Mouse (Mus musculus): ENCODE data around the gene Ybx2. TPM values are rescaled to one million over a fixed set of nuclear protein-coding genes. Genes with fewer than 3 reads are reported as not detected.
A peak's percentile ranks its signal among the peaks of the same experiment; 100 is the strongest.

The Ybx2 gene
- 10 to 100 TPM in 1 of 2 experiments, 1 to 10 TPM in 1; 4.6 to 14.7 TPM for total RNA-seq (2021)

DNA sequence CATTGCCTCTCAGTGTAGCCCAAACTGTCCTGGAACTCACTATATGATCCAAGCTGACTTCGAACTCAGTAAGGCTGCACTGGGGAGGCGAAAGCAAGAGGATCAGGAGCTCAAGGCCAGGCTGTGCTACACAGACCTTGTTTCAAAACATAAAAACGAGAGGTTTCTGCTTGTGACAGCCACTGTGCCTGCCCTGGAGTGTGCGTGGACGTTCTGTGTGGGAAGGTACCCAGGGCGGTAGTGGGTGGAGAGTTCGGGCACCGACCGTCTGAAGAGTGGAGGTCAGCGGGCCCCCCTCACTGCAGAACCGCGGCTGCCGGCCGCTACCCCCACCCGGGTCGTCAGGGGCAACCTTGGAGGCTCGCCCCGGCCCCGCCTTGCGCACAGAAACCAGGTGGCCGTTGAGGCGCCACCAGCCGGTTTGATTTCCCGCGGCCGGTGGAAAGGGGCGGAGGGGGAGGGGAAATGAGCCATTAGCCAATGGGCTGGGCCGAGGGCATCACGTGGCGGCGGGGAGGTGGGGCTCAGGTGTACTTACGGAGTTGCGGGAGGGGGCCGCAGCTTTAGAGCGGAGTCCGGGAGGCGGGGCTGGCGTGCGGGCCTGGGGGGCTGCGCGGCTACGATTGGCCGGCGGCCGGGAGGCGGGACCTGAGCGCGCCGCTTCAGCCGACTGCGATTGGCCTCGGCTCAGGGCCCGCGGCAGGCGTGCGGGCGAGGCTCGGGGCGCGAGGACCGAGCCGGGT lies at the start of gene Ybx2:
Gene Ybx2 (plus strand): TSS at position 660 of the 743 bp plus-strand sequence.
- intact Hi-C loops (cut with DNase I), result loop anchor here (2.0 kb wide), 1 partner anchor 13 kb away; the partner anchor contains the start of gene Slc2a4

DNA sequence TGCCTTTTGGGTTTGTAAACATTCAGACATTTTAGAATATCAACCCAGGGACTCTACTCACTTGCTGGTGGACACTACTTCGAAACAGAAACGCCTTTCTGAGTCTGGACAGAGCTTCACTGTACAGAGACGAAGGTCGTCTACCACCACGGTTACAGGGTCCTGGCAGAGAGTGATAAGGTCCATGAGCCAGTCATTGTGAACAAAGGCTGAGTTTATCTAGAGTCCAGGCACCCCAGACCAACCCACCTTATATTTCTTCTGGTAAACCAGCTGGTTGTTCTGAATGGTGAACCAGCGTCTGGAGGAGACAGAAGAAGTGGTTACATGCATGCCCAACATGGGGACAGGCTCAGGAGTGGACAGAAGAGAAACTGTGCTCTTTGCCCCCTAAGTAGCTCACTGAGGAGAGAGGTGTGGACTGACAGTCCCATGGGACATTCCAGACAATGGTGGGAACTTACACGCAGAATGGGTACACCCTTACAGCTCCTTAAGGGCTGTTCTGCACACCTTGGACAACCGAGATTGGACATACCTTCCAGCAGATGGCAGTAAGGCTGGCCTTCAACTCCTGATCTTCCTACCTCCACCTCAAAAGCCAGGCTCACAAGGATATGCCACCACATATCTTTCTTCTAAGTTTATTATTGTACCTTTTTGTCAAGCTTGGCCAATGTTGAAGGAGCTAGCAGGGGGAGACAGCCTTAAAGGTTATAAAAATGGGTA lies 48.5 kb upstream of the Ybx2 start:
- no peak for DNase-seq (ENCODE audit: low spot score in 2 of 2)
- intact Hi-C loops (cut with DNase I), result no loop called here

More for the DNA sequence above, at the start of gene Ybx2:
- DNase-seq (ENCODE audit: low spot score in 2 of 2), result peak; percentile 83 to 88

DNA sequence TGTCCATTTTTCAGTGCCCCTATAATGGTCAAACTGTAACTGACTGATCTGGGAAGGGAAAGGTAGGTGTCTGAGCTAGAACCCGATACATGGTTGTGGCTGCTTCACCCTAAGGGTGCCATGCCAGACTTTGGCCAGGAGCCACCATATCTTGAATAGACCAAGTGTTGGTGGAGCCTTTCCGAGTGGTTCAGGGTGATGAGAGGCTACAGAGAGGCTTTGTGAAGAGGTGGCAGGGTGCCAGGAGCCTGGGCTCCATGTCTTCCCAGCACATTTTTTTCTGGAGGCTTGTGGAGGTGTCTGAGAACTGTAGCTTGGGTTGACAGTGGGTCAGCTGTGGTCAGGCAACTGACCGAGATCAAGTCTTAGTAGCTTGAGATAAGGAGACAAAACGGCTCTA lies 44.1 kb upstream of the Ybx2 start:
- no peak for DNase-seq (ENCODE audit: low spot score in 2 of 2)
- intact Hi-C loops (cut with DNase I), result no loop called here

DNA sequence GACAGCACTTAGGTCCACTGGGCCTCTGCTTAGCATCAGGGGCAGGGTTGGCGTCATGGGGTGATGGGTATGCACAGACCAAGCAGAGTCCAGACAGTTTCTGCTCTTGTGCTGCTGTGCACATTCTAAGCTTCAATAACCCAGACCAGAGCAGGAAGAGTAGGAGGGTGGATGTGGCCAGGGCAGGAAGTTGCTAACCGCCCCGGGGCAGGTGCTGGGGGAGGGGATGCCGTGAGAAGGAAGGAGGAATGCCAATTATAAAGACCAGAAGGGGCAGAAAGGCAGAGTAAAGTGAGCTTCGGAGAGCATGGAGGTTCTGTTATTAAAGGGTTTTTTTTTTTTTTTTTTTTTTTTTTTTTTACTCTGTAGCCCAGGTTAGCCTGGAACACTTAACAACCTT lies 40.9 kb upstream of the Ybx2 start:
- intact Hi-C loops (cut with DNase I), result no loop called here
- DNase-seq (ENCODE audit: low spot score in 2 of 2), result no peak

DNA sequence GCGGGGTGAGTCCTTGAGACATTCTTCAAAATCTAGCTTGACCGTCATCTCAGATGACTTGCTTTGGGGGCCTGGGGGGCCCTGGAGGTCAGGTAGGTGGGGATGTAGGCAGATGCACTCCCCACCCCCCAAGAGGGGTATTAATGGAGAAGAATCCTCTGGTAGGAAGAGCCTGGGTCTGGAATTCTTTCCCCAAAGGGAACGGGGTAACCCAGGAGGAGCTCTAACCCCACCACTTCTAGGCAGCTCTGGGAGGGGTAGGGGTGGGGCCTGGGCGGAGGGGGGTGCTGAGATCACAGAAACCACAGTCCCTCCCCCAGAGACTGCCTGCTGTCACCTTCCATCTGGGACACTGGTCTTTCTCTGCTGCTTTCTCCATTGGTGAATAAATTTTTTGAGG lies 40.3 kb upstream of the Ybx2 start, which contains the start of gene Acap1:
Gene Acap1 (minus strand): TSS at position 249 of the 400 bp plus-strand sequence.
- intact Hi-C loops (cut with DNase I), result no loop called here
- no peak for DNase-seq (ENCODE audit: low spot score in 2 of 2)

DNA sequence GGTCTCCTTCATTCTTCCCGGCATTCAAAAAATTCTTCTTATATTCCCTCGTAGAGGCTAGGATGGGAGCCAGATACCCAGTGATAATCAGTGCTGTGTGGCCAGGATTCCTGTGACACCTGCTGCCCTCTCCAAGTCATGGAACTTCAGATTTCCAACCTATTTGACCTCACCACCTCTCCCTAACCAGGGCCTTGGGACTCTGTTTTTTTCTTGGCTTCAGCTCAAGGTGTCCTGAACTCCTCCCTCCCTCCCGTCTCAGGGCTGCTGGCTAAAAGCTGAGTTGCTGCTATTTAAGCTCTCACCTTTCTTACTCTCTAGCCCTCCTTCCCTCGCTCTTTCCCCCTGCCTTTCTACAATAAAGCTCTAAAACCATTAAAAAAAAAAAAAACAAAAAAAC lies 35.7 kb upstream of the Ybx2 start:
- intact Hi-C loops (cut with DNase I), result loop anchor here (5.0 kb wide), 2 partner anchors 63 to 218 kb away; partner anchors contain the start of genes Nlgn2, Senp3 and Tmem256
- DNase-seq (ENCODE audit: low spot score in 2 of 2), result no peak

DNA sequence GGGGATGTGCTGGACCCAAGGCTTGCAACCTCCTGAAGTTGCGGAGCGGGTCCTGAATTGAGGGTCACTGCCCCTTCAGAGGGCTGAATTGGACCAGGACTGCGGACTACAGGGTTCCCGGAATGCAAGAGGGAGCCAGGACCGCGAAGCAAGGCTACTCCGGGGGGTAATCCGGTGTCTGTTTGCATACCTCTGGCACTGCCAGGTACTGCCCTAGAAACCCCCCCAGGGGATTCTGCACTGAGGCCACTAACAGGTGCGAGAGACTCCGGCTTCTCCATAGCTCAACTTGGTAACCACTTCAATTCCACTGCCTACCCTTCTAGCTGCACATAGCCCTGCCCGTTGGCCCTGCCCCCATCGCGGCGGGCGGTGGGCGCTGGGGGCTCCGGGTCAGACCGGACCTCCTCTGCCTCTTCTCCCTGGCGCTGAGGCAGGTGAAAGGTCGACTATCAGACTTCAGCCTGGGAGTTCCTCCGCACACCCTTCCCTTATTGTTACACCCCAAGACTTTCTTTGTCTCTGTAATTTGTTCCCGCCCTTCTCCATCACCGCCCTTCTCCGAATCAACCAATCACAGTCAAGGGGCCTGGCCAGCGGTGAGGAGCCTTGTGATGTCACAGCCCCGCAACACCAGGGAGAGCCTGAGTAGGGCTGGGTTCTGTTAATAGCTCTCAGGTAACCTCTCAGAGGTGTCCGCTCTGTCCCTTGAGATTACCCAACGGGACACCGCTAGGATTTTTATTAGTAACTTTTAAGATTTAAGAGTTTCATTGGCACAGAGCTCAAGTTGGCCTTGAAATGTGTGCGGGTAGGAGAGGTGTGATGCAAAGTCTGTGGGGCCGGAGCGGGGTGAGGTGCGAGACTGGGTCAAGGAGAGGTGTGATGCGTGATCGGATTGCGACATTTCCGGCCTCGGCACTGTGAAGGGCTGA lies 34.9 kb upstream of the Ybx2 start, which contains the start of the genes 2810408A11Rik and Neurl4:
Gene 2810408A11Rik (minus strand): TSS at position 517 of the 935 bp plus-strand sequence.
Gene Neurl4 (plus strand): TSS at position 602 of the 935 bp plus-strand sequence.
- intact Hi-C loops (cut with DNase I), result loop anchor here (1.0 to 5.0 kb wide), 3 partner anchors 21 to 218 kb away; partner anchors contain the start of genes Eif5a, Nlgn2, Senp3 and Tmem256
- peak; percentile 87 to 88 for DNase-seq (ENCODE audit: low spot score in 2 of 2)

DNA sequence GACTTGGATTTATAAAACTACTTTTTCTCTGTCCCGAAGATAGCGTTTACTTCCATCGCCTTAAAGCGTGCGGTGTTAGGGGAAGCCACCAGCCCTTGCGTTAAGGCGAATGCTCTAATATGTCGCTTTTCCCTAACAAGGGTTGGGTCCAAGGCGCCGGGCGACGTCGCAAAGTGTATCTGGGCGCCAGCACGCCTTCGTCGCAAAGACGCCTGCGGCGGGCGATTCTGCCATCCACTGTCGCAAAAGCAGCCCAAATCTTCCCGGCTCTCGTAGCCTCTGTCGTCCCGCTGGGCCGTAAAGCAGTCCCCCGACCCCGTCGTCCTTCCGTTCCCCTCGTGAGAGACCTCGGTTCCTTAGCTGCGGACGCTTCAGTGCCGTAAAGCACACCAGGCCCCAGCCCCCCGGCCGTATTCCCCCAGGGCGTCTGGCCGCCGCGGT lies 34.2 kb upstream of the Ybx2 start:
- intact Hi-C loops (cut with DNase I), result loop anchor here (1.0 to 5.0 kb wide), 3 partner anchors 20 to 219 kb away; partner anchors contain the start of genes Eif5a, Nlgn2, Senp3 and Tmem256

DNA sequence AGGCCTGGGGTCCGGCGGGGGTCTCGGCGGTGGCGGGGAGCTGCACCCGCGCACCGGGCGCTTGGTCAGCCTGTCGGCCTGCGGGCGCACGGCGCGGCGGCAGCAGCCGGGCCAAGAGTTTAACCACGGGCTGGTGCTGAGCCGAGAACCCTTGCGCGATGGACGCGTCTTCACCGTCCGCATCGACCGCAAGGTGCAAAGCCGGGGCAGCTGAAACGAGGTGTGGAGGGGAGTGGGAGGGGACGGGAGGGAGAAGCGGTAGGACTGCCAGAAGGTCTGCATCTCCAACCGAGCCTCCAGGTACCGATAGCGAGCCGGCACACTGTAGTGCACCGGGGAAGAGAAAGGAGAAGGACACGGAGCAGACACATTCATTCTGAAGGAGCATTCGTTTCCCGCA lies 33.6 kb upstream of the Ybx2 start:
- intact Hi-C loops (cut with DNase I), result loop anchor here (1.0 to 5.0 kb wide), 3 partner anchors 19 to 220 kb away; partner anchors contain the start of genes Eif5a, Nlgn2, Senp3 and Tmem256
- peak in 1 of 2 experiments; percentile 28 for DNase-seq (ENCODE audit: low spot score in 2 of 2)

More for the DNA sequence above, 34.2 kb upstream of the Ybx2 start:
- peak; percentile 97 to 98 for DNase-seq (ENCODE audit: low spot score in 2 of 2)

DNA sequence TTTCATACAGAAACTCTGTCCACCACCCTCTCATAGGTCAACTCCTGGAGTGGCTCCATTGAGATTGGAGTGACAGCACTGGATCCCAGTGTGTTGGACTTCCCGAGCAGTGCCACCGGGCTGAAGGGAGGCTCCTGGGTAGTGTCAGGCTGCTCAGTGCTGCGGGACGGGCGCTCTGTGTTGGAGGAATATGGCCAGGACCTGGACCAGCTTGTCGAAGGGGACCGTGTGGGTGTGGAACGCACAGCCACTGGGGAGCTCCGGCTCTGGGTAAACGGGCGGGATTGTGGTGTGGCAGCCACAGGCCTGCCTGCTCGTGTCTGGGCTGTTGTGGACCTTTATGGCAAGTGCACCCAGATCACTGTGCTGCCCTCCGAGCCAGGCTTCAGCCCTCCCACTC lies 32.6 kb upstream of the Ybx2 start:
- no peak for DNase-seq (ENCODE audit: low spot score in 2 of 2)
- intact Hi-C loops (cut with DNase I), result loop anchor here (5.0 kb wide), 2 partner anchors 66 to 221 kb away; partner anchors contain the start of genes Nlgn2, Senp3 and Tmem256

DNA sequence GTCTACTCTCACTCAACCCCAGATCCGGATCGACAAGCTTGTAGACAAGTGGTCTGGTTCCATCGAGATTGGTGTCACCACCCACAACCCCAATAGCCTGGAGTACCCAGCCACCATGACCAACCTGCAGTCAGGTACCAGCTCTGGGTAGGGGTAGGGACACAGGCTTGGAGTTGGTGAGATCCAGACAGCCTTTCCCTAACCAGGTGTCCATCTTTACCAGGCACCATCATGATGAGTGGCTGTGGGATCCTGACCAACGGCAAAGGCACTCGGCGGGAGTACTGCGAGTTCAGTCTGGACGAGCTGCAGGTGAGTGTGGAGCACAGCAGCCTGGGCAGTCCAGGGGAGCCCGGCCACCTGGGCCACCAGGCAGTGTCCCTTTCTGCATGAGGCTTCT lies 31.3 kb upstream of the Ybx2 start:
- no peak for DNase-seq (ENCODE audit: low spot score in 2 of 2)
- intact Hi-C loops (cut with DNase I), result loop anchor here (5.0 kb wide), 2 partner anchors 67 to 222 kb away; partner anchors contain the start of genes Nlgn2, Senp3 and Tmem256

DNA sequence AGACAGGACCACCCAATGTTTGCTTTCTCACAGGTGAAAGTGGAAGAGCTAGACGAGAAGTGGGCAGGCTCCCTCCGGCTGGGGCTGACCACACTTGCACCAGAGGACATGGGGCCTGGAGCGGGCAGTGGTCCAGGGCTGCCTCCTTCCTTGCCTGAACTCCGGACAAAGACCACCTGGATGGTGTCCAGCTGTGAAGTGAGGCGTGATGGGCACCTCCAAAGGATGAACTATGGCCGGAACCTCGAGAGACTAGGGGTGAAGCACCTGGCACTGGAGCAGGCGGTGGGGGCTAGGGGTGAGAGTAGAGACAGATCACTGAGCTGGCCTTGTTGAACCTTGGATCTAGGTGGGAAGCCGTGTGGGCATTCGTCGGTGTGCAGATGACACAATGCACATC lies 27.0 kb upstream of the Ybx2 start:
- intact Hi-C loops (cut with DNase I), result no loop called here
- DNase-seq (ENCODE audit: low spot score in 2 of 2), result no peak

DNA sequence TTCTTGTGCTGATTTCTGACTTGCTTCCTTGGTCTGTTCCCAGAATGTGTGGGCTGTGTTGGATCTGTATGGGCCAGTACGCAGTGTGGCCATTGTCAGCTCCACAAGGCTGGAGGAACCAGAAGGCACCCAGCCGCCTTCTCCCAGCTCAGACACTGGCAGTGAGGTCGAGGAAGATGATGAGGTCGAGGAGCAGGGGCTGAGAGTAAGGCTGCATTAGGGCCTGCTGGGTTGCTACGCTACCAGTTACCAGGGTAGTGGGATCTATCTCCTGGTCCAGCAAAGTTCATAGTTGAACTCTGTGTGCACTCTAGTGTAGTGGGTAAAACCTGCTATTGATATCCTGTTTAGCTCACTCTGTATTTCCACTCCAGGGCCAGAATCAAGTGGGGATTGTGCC lies 26.4 kb upstream of the Ybx2 start:
- intact Hi-C loops (cut with DNase I), result no loop called here
- DNase-seq (ENCODE audit: low spot score in 2 of 2), result no peak

DNA sequence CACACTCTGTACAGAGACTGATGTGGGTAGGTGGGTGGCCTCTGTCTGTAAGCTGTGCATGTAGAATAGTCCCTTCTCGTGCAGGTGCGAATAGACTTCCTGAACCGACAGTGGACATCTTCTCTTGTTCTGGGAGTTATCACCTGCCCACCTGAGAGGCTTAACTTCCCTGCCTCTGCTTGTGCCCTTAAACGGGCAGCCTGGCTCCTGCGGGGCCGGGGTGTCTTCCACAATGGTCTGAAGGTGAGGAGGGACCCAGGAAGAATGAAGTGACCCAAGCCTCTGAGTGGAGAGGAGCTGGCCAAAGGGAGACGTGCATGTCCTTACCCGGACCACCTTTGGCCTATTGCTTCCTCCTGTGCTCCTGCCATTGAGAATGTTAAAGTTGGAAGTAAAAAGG lies 25.4 kb upstream of the Ybx2 start:
- no peak for DNase-seq (ENCODE audit: low spot score in 2 of 2)
- intact Hi-C loops (cut with DNase I), result no loop called here

DNA sequence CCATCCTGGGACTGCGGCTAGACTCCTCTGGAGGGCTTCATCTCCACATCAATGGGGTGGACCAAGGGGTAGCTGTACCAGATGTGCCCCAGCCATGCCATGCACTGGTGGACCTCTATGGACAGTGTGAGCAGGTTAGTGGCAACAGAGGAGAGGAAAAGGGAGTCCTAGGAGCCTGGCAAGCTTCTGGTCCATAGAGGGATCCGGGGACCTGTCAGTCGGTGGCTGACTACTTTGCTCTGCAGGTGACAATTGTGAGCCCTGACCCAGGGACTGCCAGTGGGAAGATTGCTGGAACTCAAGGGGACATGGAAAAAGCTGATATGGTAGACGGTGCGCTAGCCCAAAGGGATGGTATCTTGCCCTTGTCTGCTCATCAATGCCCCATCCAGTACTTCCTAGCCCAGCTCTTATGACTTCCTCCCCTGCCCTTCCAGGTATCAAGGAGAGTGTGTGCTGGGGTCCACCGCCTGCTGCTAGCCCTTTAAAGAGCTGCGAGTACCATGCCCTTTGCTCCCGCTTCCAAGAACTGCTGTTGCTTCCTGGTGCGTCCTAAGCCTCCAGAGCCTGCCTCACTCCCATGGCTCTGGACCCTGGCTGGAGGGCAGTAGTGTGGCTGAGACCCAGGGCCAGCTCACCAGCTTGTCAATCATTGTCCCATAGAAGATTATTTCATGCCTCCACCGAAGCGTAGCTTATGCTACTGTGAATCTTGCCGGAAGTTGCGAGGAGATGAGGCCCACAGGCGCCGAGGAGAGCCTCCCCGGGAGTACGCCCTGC lies 24.6 kb upstream of the Ybx2 start:
- DNase-seq (ENCODE audit: low spot score in 2 of 2), result no peak
- intact Hi-C loops (cut with DNase I), result no loop called here

DNA sequence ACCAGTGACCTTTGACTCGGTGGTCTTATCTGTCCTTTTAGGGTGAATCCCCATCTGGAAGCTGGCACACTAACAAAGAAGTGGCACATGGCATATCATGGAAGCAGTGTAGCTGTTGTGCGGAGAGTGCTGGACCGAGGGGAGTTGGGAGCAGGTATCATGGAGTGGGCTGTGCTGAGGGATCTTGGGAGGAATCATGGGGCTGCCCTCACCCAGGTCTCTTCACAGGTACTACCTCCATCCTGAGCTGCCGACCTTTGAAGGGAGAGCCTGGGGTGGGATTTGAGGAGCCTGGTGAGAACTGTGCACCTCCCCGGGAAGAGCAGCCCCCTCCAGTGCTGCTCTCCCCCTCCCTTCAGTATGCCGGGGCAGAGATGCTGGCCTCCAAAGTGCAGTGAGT lies 23.9 kb upstream of the Ybx2 start:
- intact Hi-C loops (cut with DNase I), result no loop called here
- no peak for DNase-seq (ENCODE audit: low spot score in 2 of 2)

DNA sequence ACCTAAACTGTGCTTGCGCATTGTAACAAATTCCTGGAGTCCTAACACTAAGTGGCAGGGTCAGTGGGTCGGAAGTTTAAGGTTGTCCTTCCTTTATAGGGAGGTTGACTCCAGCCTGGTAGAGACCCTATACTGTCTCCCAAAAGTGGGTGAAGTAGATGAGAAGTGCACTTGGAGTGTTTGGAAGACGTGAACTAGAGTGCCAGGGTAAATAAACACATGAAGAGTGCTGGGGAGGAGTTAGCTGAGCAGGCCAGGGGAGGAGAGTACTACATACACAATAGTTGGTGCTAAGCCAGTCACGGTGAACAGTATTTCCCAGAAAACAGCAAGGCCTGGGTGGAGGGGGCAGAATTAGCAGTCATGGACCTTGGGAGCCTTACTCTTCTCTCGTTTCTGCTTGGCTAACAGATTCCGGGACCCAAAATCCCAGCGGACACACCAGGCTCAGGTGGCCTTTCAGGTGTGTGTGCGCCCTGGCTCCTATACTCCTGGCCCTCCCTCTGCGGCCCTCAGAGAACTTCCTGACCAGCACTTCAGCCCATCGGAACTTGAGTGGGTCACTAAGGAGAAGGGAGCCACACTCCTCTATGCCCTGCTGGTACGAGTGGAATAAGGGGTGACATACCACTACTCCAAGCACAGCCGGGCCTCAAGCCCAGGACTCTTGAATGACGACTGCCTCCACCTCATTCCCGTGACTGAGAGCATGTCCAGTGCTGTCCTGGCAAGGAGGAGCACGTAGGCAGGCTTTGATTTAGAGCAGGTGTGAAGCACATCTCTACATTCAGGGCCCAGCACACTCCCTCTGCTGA lies 22.7 kb upstream of the Ybx2 start:
- no peak for DNase-seq (ENCODE audit: low spot score in 2 of 2)
- intact Hi-C loops (cut with DNase I), result no loop called here

All from left cerebral cortex, postnatal 36 days (tissue).